Mouse (Mus musculus) urinary bladder, postnatal 4 days (tissue): ENCODE results near the gene Pcnx.

Experiments
- DNase-seq, 2 experiments: peaks; one replicate each; pipeline ENCODE4 v3.0.0; 2021 to 2022; ENCODE audit warnings: low spot score in 2 of 2

The Pcnx gene

DNA sequence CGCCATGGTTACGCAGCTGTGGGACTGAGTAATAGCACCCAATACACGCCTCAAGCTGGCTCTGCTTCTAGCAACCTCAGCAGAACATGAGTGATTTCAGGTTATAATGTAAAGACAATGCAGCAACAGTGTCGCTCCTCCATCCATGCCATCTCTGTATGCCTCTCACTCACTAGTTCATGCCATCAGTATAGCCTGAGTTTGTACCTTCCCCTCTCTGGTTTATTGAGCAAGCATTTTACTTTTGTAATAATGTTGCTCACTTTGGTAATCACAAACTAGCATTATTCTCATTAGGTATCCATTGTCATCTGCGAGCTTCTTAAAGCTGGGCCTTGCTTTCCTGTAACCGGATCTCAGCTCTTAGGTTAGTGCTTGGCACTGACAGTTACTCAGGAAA, 36.2 kb downstream of the Pcnx start:
- no peak for DNase-seq

DNA sequence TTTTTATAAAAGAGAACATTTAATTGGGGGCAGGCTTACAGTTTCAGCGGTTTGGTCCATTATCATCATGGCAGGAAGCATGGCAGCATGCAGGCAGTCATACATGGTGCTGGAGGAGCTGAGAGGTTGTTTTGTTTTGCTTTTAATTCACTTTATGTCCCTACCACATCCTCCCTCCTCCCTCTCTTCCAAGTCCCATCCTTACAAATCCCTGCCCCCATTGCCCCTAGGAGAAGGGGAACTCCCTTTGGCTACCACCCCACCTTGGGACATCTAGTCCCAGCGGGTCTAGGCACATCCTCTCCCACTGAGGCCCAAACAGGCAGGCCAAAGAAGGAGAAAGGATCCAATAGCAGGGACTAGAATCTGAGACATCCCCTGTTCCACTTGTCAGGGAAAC, 44.6 kb downstream of the Pcnx start:
- DNase-seq, result no peak

DNA sequence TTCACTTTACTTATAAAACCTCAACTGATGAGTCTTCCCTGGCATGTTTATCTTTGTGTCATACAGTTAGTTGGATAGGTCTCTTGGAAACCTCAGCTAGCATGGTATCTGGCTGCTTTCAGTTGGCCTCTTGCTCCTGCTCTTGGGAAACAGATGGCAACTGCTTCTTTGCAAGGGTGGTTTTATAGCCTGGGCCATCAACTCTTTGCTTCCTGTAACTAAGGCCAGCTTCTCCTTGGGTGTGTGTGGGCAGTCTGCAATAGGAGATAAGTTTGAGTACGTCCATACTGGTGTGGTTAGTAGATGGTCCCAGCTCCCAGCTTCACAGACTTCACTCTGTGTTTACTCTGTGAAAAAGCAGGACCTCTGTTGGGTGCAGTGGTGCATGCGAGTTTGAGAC, 46.0 kb downstream of the Pcnx start:
- no peak for DNase-seq

DNA sequence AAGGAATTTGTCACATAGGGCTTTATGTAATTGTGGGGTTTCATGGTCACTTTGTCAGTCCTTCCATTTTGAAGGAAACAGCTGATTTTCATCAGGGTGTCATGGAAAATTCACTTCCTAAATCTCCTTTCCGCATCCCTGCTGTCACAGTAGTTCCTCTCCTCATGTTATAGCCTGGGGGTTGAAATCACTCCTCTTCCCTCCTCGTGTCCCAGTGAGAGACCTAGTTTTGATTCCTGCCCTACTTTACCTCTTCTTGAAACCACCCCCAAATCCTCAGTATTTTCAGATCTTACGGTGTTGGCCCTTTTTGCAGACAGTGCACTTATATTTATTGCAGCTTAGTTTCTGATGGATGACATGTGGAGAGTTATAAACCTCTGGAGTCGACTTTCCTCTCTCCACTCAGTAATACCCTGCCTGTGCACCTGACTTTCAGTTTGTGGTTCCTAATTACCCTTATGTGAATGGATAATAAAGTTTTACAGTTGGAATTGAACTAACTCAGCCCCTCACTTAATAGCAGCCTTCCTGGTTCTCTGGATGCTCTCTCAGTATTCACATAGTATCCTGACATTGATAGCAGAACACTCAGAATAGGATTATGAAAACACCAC, 48.0 kb downstream of the Pcnx start:
- DNase-seq, result no peak

DNA sequence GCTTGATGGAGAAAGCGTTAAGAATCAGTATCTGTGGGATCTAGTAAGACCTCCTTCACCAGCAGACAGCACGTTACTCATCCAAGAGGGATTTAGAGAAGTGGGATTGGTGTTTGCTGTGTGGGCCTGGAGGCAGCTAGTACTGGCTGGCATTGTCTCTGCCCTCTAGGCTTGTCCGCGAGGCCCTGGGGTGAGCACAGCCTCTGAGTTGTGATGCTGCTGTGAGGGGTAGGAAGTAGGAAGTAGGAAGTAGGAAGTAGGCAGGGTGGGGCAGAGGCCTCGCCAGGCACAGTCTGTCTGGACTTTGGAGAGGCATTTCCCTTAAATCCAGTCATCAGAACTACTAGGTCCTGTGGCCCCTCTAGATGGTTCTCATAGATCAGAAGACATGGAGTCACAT, 50.6 kb downstream of the Pcnx start:
- DNase-seq, result no peak

DNA sequence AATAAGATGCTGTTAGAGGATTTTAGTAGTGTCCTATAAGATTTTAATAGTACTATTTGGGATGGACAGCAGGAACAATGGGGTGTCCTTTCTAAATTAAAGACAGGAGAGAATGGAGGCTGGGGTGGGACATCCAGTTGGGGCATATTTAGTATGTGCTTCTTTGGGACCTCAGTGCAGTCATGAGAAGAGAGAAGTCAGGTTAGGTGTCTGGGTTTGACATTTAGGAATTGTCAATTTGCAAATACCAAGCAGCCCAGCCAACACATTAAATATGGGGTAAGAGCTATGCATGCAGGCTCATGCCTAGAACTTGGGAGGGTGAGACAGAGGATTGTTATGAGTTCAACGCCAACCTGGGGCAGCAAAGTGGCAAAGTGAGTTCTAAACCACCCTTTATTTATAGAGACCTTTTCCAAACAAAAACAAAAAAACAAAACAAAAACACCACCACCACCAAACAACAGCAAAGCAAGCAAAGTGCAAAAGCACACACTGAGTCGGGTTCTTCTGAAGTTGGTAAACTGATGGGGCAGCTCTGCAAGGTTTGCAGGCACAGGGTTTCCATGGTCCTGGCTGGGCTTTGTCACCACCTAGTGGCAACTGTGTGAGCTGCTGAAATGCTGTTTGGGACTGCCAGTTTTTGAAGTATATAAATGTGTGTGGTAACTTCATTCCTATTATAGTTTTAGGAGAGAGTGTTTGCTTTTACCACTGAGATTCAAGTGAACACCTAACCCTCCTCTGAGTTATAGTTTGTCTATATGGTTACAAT, 55.5 kb downstream of the Pcnx start:
- DNase-seq, result peak in 1 of 2 experiments; percentile 53

DNA sequence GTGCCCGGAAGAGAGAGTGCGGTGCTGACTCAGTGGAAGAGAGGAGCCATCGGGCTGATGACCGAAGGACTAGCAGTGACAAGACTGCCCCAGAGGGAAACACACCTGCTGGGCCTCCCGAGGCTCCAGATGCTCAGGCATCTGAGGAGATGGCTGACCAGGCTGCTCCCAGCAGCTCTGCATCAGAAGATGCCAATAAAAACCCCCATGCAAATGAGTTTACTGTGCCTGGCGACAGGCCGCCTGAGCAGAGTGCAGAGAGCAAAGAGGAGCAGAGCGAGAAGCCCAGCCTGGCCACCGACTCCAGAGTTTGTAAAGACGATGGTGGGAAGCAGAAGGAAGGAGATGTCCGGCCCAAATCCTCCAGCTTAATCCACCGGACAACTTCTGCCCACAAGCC, 58.5 kb downstream of the Pcnx start:
- DNase-seq, result no peak

DNA sequence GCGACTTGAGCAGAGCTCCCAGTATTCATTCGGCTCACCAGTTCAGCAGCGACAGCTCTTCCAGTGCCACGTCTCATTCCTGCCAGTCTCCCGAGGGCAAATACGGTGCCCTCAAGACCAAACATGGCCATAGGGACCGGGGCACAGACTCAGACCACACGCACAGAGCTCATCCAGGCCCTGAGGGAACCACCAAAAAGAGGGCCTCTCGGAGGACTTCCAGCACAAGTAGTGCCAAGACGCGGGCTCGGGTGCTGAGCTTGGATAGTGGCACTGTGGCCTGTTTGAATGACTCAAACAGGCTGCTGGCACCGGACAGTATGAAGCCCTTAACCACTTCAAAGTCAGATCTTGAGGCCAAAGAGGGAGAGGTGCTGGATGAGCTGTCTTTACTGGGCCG, 59.1 kb downstream of the Pcnx start:
- DNase-seq, result no peak

DNA sequence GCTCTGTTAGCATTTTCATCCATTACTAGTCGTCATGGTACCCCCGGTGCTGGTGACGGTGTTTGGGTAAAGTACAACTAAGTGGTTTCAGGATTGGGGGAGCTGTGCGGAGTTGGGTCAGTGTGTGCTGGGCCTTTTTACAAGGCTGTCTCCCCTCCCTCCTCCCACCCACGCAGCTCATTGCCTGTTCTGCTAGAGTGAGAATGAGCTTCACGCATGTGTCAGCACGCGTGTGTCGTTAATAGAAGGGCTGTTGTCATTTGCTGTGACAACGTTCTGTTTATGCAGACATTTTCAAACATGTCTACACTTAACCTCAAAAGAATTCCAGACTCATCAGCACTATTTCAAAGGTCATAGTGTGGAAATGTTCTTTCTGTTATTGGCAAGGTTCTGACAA, 60.2 kb downstream of the Pcnx start:
- no peak for DNase-seq

DNA sequence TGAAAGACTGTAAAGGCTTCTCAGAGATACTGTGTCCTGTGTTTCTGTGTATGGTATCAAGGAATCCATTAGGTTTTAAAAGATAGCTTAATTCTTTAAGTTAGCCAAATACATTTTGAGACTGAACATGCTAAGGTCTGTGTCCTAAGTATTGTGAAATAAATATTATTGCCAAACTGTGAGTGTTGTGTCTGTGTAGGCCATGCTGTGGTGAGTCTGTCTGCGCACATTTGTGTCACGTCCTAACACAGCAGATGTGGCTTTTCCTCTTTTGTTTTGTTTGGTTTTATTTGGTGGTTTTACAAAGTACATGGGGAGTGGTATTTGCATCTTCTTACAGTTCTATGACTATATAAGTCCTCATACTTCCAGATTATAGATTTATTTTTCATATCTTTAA, 60.8 kb downstream of the Pcnx start:
- no peak for DNase-seq

DNA sequence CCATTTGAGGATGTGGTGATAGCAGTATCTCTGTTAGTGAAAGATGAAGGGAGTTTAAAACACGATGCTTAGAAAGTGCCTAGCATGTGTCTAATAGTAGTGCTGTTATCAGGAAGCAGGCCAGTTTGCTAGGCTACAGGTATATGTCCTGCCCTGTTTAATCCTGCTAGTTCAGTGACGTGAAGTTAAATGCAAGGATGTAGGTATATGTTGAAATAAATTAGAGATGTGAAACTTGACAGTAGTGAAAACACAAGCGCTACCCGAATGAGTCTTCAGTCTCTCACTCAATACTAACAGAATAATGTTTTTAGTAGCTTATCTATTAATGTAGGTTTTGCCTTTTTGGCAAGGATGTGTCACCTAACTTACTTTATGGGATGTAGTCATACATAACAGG, 62.0 kb downstream of the Pcnx start:
- DNase-seq, result no peak

DNA sequence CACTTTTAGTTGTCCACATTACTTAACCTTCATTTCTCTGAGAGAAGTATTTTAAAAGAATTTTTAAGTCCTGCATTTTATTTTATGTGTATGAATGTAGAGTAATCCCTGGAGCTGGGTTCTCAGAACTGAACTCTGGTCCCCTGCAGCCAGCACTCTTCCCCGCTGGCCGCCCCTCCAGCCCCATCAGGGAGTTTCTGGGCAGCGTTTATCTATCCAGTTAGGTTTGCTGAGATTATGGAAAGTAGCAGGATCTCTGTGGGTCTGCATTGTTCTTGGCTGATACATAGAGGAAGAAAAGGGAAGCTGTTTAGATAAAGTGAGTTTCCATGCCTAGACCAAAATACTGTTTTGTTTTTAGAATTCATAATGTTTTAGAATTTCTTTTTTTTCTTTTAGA, 63.0 kb downstream of the Pcnx start:
- DNase-seq, result no peak

DNA sequence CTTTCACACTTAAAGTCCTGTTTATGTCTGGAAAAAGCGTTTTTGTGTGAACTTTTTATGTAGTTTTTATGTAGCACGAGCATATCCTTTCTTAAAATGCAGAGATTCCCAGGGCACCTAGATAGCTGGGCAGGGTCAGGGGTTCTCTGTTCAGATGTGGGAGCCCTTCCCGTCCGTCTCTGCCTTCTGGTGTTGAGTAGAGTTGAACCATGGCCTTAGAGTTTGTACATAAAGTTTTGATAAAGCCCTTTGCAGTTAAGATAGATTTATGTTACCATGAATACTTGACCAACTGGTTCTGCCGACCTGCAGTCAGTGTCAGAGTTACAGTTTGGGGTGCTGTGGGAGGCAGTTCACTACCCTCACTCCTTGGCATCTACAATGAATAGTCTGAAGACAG, 67.3 kb downstream of the Pcnx start:
- no peak for DNase-seq

DNA sequence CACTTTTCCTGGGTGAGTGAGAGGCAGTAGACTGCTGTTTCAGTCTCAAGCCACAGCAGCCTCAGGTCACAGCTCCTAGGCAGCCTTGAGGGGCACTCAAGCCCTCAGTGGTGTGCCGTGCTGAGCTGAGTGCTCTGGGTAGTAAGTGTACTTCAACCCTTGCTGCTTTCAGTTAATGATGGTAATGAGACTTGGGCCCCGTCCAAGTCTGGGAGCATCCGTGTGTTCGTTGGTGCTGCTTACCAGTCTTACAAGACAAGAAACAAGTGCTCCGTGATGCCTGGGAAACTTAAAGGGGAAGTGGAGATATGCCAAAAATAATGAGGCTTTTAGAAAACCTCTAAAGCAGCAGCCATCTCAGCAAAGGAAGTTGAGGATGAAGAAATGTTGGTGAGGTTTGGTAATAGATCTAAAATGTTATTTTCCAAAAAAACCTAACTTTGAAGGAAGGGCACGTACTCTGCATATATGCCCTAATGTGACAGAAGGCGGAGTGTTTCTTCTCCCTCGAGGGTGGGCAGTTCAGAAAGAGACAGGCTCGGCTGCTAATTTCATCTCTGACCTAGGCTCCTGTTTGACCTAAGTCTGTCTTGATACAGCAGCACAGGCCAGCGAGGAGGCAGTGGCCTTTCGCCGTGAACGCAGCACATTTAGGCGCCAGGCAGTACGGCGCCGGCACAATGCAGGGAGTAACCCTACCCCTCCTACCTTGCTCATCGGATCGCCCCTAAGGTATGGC, 68.0 kb downstream of the Pcnx start:
- DNase-seq, result no peak

DNA sequence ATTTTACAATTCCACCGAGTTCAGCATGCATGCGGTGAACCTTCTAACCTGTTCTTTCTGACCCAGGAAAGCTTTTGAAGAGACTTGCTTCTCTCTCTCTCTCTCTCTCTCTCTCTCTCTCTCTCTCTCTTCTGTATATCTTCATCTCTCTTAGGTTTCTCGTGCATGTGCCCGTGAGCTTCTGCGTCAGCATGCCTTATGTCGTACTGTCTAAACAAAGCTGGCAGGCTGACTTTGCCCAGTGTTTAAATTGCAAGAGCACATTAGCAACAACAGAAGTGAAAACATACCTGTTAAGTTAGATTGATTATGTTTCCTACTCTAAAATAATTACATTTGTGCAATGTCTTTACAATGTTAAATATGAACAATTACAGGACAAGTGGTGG, 68.6 kb downstream of the Pcnx start:
- no peak for DNase-seq

DNA sequence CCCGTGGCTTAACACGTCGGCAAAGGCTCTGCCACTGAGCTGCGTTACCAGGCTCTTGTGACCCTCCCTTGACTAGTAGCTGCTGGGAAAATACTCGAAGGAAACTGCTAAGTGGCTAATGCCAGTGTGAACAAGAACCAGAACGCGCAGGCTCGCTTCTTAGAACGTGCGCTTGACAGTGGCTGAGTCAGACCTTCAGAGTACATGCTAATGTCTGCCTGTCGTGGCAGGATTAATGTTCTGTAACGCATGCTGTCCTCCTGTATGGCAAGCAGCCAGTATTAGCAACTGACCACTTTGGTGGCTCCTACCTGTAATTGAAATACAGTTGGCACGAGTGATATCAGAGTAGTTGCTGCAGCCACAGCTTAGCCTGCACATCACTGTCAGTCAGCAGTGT, 72.2 kb downstream of the Pcnx start:
- no peak for DNase-seq

DNA sequence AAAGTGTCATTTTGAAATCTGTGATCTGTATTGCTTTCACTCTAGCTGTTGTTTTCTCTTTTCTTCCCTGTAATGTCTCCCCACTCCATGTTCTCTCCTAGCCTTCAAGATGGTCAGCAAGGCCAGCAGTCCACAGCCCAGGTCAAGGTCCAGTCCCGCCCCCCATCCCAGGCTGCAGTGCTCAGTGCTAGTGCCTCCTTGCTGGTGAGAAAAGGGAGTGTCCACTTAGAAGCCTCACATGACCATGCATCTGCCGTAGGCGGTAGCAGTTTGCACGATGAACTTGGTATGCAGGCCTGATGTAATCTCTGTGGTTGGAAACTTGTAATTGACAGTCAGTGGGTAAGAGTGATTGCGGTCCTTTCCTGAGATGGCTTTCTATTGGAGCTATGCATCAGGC, 73.6 kb downstream of the Pcnx start:
- DNase-seq, result no peak

DNA sequence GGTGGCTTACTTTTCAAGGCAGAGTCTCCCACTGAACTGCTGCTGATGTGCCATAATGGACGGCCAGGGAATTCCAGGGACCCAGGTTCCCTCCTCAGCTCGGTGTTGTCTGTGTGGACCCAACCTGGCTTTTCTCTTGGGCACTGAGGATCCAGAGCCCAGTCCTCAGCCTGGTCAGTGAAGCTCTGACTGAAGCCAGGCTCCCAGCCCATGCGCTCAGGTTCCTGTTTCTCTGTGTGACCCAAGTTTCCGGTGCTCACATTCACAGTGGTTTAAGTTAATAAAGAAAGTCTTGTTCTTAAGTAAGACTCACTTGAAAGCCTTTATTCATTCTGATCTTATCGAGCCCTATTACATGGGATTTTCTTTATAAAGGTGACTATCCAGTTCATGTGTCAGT, 74.7 kb downstream of the Pcnx start:
- no peak for DNase-seq

DNA sequence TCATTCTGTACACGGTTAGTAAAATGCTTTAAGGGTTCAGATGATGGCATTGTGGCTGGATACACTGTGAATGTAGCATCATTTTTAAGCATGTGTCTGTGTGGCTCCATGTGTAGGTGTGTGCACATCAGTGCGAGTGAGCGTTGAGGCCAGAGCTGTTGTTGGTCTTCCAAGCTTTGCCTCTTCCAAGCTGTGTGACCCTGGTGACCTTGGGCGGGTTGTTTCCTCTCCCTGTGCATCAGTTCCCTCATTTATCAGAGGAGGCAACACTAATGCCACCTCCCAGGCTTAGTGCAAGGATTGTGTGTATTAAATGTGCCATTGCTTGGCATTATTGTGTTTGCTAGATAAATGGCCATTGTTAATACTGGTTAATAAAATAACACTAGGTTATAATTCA, 76.2 kb downstream of the Pcnx start:
- DNase-seq, result no peak

DNA sequence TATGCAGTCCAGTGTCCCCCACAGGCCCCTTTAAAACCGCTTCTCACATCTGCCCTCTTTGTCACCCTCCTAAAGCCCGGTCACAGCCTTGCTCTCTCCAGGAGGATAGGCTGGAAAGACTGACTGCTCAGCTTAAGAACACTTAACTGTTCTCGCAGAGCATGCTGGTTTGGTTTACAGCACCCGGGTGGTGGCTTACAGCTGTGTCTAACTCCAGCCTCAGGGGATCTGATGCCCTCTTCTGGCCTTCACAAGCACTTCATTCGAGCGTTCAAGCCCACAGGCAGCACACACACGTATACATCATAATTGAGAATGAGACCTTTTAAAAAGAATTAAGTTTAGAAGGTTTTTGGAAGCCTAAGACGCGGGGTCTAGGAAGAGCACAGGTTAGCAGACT, 81.4 kb downstream of the Pcnx start:
- DNase-seq, result no peak

DNA sequence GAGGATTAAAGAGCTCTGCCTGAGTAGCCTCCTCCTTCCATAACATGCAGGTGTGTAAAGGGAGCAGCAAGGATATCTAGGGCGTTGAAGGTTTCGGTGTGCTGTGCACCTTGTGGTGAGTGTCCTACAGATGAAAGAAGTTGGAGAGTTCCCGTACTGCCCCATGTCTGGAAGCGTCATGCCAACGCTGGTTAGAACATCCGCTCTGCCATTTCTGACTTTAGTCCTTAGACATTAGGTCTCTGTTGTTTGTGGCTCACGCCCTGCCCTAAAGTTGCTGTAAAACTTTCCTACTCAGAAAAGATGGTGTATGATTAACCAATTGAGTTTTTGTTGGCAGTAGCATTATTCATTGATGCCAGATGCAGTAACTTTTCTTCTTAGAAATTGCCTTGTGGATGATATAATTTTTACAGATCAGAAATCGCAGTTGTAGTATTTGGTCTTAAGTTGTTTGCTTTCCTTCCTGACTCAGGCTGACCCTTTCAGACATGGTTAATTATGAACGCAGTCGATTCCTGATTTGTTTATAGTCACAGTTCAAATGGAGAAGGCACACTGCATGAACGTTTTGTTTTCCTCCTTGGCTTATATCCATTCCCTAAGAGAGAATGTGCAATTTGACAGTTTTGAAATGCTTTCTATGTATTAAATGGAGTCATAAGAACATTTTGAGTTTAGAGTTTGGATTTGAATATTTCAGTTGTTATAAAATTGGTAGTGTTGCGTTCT, 83.7 kb downstream of the Pcnx start:
- no peak for DNase-seq

DNA sequence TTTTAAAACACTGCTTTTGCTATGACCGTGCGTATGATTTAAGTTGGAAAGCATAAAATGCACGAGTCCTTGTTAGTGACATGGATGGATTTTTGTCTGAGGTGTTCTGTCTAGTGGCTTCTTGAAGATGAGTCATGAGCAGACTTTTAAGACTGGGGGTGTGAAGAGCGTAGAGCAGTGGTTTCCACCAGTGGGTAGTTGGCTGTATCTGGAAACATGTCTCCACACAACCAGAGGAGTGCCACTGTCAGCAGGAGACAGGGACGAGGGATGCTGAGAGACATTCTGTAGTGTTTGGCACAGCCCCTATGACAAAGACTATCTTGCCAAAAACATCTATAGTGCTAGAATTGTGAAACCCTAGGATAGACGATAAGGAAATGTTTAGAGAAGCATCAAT, 89.2 kb downstream of the Pcnx start:
- DNase-seq, result no peak

DNA sequence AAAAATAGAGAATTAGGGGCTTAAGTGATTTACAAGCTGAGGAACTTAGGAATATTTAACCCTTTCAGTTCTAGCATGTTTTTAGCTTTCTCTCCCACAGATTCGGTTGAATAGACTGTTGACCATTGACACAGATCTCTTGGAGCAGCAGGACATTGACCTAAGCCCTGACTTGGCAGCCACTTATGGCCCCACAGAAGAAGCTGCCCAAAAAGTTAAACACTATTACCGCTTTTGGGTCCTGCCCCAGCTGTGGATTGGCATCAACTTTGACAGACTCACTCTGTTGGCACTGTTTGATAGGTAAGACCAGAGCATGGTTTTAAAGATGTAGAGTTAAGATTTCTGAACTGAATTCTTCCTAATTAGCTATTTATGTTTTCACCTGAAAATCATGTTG, 90.2 kb downstream of the Pcnx start:
- DNase-seq, result no peak
